Mouse (Mus musculus) cortical plate, adult 2 months (tissue): ENCODE measurements around the gene Rho. TPM values are rescaled to one million over a fixed set of nuclear protein-coding genes. Genes with fewer than 3 reads are reported as not detected.

Experiments used
- H3K27ac ChIP-seq: fragments of 200-500 bp; 2 replicates; pipeline ENCODE4 v1.5.1; 2012; ENCODE audit warnings: low read length, control low read depth, inconsistent platforms; ENCODE audit not compliant: insufficient read depth
- H3K4me1 ChIP-seq: fragments of 200-500 bp; 2 replicates; pipeline ENCODE4 v1.6.1; 2011; ENCODE audit warnings: low read length; ENCODE audit not compliant: control insufficient read depth, insufficient read depth
- H3K4me3 ChIP-seq: fragments of 200-500 bp; 2 replicates; pipeline ENCODE4 v1.5.1; 2011; ENCODE audit warnings: mild to moderate bottlenecking, low read length, control low read depth; ENCODE audit not compliant: insufficient read depth
- CTCF ChIP-seq: fragments of 200-500 bp; IDR thresholded peaks from 2 replicates; pipeline ENCODE4 v1.5.1; 2011; ENCODE audit warnings: mild to moderate bottlenecking, control low read depth, low read length; ENCODE audit not compliant: insufficient read depth; ENCODE audit errors: extremely low read depth
- POLR2A ChIP-seq: fragments of 200-500 bp; IDR thresholded peaks from 2 replicates; pipeline ENCODE4 v1.6.1; 2011; ENCODE audit warnings: mild to moderate bottlenecking, low read length, control low read depth; ENCODE audit not compliant: insufficient read depth; ENCODE audit errors: extremely low read depth
- polyA plus RNA-seq: library from polyadenylated mRNA; depleted of rRNA; stranded (reverse); fragments of >200 nt; gene quantifications from 2 replicates; pipeline ENCODE4 v1.2.3, GENCODE M21; 2012

The Rho gene
- polyA plus RNA-seq, 1 experiment = 0.84 TPM

DNA sequence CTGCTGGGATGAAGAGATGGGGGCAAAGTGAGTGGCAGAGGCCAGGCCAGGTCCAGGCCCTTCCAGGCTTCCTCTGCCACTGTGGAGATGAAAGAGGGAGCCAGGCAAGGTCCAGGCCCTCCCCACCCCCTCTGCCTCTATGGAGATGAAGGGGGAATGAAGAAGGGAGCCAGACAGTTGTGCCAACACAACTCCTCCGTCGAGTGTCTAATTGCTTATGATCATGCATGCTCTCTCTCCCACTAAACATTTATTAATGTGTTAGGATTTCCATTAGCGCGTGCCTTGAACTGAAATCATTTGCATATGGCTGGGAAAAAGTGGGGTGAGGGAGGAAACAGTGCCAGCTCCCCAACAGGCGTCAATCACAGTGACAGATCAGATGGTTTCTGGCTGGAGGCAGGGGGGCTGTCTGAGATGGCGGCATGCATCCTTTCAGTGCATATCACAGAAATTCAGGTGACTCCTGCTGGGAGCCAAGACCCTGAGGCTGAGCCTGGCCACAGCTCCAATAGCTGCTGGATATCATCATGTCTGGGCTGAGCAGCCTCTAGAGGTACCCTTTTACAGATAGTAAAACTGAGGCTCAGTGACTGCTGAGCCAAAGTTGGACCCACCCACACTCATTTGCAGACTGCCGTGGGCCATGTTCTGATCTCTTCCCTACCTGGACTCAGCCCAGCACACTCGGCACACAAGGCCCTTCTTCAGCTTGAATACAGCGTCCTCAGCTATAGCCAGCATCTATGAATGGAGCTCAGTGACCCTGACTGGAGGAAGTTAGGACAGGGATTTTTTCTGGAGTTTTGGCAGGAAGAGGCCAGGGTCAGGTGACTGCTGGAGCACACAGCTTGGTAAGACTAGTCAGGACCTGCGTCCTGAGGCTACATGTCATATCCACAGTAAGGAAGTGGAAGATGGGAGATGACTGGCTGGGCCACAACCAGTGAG is 4.0 kb upstream of the Rho start:
- Histone ChIP-seq H3K27ac (no peak overlapping the region), H3K4me1 (no peaks in the 10 kb centered on the region; the same call in none of the 2 replicates), H3K4me3 (no peak overlapping the region)
- no peak for TF ChIP-seq CTCF
- no peak for TF ChIP-seq POLR2A

DNA sequence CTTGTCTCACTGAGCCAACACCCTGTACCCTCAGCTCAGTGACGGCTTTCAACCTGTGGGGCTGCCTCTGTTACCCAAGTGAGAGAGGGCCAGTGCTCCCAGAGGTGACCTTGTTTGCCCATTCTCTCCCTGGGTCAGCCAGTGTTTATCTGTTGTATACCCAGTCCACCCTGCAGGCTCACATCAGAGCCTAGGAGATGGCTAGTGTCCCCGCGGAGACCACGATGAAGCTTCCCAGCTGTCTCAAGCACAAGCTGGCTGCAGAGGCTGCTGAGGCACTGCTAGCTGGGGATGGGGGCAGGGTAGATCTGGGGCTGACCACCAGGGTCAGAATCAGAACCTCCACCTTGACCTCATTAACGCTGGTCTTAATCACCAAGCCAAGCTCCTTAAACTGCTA is 1.5 kb upstream of the Rho start:
- no peaks in the 10 kb centered on the region; the same call in none of the 2 replicates for H3K4me1 ChIP-seq
- no peak overlapping the region for H3K4me3 ChIP-seq
- no peak overlapping the region for H3K27ac ChIP-seq
- TF ChIP-seq POLR2A (no peak), CTCF (no peak)

DNA sequence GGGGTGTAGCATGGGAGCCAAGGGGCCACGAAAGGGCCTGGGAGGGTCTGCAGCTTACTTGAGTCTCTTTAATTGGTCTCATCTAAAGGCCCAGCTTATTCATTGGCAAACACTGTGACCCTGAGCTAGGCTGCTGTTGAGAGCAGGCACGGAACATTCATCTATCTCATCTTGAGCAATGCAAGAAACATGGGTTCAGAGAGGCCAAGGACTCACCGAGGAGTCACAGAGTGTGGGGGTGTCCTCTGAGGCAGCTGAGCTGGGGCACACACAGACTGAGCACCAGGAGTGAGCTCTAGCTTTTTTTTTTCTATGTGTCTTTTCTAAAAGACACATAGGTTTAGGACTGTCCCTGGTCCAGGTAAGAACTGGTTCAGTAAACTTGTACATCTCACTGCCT is 843 bp downstream of the Rho start:
- H3K4me3 ChIP-seq = no peak overlapping the region
- no peaks in the 10 kb centered on the region for H3K4me1 ChIP-seq
- H3K27ac ChIP-seq = no peak overlapping the region
- TF ChIP-seq POLR2A (no peak), CTCF (no peak)

DNA sequence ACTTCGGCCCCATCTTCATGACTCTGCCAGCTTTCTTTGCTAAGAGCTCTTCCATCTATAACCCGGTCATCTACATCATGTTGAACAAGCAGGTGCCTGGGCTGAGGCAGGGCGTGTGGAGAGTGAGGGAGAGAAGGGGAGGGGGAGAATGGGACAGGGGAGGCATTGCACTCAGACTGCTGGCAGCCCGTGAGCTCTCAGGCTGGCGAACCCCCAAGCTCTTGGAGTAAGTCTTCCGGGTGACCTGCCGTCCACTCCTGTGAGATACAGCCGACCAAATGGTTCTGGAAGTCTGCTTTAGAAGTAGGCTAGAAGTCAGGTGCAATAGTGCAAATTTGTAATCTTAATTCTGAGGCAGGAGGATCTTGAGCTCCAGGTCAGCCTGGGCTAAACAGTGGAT is 4.0 kb downstream of the Rho start:
- Histone ChIP-seq H3K4me1 (no peaks in the 10 kb centered on the region), H3K4me3 (no peak overlapping the region), H3K27ac (no peak overlapping the region)
- TF ChIP-seq POLR2A (no peak), CTCF (no peak)

DNA sequence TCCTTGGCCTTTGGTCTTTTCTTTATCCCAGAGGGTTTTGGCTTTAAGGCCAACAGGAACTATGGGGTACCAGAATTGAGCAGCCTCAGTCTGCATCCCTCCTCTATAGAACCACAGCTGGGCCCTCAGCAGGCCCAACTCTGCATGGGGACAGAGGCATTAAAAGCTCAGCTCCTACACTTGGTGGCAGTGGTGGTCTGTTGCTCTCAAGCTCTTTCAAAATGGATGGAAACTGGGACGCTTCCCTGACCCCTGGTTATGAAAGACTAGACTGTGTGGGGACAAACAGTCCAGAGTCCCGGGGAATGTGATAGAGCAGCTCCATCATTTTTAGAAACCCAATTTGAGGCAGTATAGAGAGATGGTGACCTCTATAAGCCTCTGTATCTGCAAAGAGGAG is 6.5 kb downstream of the Rho start:
- TF ChIP-seq POLR2A (no peak), CTCF (no peak)
- Histone ChIP-seq H3K27ac (no peak overlapping the region), H3K4me1 (no peaks in the 10 kb centered on the region), H3K4me3 (no peak overlapping the region)

DNA sequence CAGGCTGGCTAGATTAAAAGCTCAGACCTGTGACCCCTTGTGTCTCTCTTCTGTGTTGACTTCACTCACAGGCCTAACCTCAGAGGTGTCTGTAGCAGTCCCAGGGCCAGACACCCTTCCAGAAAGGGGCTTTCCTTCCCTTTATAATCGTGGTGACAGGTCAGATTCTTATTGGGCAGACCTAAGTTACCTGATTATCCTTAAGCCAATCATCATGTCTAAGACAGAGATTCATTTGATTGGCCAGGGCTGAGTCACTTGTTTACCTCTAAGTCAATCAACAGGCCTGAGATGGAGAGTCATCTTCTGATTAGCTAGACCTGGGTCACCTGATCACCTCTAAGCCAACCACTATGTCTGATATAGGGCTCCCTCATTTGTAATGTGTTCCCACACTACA is 7.2 kb downstream of the Rho start:
- H3K4me1 ChIP-seq = no peaks in the 10 kb centered on the region
- no peak for TF ChIP-seq CTCF
- no peak for TF ChIP-seq POLR2A
- H3K27ac ChIP-seq = no peak overlapping the region
- H3K4me3 ChIP-seq = no peak overlapping the region

DNA sequence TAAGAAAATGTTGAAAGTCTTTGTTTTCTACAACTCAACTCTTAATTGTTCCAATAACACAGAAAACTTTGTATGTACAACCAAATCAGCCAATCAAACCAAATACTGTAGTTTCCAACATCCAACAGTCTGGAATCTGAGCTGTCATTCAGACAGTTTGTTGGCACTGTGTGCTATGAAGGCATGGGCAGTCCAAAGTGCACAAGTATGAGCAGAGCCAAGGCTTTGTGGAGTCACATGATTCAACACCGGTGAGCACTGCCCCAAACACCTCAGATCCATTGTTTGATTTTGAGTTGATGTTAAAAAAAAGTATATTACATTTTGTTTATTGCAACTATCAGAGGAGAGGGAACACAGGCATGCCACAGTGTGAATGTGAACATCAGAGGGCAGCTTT is 9.1 kb downstream of the Rho start:
- Histone ChIP-seq H3K4me1 (no peaks in the 10 kb centered on the region), H3K4me3 (no peak overlapping the region), H3K27ac (no peak overlapping the region)
- TF ChIP-seq POLR2A = no peak
- no peak for TF ChIP-seq CTCF

DNA sequence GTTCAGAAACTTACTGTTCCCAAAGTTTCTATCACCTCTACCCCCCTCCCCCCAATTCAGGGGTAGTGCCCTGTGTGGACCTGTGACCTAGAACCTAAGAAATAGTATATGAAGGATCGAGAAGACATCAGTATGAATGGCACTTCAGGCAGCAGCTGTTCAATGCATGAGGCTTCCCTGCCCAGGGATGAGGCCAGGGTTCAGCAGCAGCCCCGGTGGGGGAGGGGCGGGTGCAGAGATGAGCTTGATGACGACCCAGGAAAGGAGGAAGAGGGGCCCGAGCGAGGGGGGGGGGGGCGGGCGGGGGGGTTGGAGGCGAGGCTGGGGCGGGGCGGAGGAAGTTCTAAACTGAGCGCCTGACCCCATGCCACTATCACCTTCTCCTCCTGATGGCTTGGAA is 9.6 kb downstream of the Rho start:
- TF ChIP-seq CTCF = no peak
- TF ChIP-seq POLR2A = no peak
- Histone ChIP-seq H3K27ac (no peak overlapping the region), H3K4me3 (no peak overlapping the region), H3K4me1 (no peaks in the 10 kb centered on the region)

DNA sequence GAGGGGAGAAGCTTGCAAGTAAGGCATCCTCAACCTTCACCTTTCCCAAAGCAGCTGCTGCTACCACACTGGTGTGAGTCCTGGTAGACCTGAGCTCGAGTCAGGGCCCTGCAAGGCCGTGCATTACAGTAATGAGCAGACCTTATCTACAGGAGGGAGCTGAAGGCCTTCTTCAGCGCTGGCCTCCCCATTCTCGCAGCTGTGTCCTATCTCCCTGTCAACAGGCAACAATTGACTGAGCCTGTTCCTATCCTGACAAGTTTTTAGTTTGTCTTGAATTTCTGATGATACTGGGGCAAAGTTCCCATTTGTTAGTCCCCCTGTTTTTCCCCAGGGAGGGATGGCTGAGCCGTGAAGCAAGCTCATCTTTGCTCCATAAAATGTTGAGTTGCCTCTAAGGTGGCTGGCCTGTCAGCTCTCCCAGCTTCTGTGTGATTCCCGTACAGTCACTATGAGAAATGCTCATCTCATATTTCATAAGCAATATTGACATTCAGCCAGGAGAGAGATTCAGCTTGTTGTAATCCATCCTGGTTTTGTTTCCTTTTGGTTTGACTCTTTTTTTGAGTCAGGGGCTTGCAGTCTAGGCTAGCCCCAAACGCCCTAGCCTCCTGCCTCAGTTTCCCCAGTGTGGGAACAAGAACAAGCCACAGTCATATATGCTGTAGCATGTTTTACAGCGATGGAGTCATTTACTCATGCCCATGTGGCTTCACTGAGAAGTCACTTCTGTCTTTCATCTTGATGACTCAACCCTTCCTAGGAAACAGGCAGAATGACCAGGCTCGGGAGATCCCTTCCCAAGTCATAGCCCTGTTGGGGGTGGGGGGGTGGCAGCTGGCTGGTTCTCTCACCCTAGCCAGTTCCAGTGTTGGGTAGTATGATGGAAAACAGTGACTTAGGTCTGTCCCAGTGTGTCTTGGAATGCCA is 12.2 kb downstream of the Rho start:
- Histone ChIP-seq H3K4me3 (no peak overlapping the region), H3K27ac (no peak overlapping the region), H3K4me1 (no peaks in the 10 kb centered on the region)
- TF ChIP-seq CTCF (no peak), POLR2A (no peak)

DNA sequence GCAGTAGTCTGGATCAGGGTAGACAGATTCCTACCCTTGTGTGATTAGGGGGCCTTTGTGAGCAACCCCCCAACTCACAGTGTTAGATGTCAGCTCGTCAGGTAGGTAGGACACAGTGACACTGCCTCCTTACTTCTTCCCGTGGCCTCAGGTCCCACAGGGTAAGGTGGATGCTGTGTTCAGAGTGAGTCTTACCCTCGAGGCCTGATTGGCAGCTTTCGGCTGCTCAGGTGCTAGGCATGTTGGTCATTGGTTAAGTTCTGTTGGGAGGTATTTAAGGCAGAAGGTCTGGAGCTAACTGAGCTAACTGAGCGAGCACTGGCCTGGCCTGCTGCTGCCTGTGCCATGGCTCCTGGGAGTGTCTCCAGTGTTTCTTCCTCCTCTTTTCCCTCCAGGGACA is 13.1 kb downstream of the Rho start, which contains the start of gene H1foo:
Gene H1foo (plus strand): TSS at position 301 of the 400 bp plus-strand sequence.
- no peak for TF ChIP-seq POLR2A
- TF ChIP-seq CTCF = no peak
- no peak within 1 kb of the TSS for H3K27ac ChIP-seq
- no peak within 1 kb of the TSS for H3K4me3 ChIP-seq
- H3K4me1 ChIP-seq = no peaks in the 10 kb centered on the region
